Mouse (Mus musculus) forebrain, embryonic 14.5 days (tissue): ENCODE measurements around the gene Gnat3. TPM values are rescaled to one million over a fixed set of nuclear protein-coding genes. Genes with fewer than 3 reads are reported as not detected.

Experiments
- ATAC-seq: fragments of 200-750 bp; cut with Nextera tagmentation; 2 replicates; pipeline ENCODE4 v1.8.0; 2017; ENCODE audit warnings: mild to moderate bottlenecking, moderate library complexity
- DNase-seq: peaks from one replicate; pipeline ENCODE4 v3.0.0-alpha.2; 2015; ENCODE audit warnings: low spot score
- H3K27ac ChIP-seq: fragments of 300-500 bp; sonication (generic); 2 replicates; pipeline ENCODE4 v1.5.1; 2014; ENCODE audit warnings: low read depth, mild to moderate bottlenecking, control low read depth, low read length, moderate library complexity
- H3K27me3 ChIP-seq: fragments of 300-500 bp; sonication (generic); replicated peaks from 2 replicates; pipeline ENCODE4 v1.6.1; 2014; ENCODE audit warnings: low read length, control low read depth, mixed read lengths; ENCODE audit not compliant: control insufficient read depth, insufficient read depth
- H3K36me3 ChIP-seq: fragments of 300-500 bp; sonication (generic); 2 replicates; pipeline ENCODE4 v1.6.1; 2014; ENCODE audit warnings: low read length, control low read depth; ENCODE audit not compliant: control insufficient read depth, insufficient read depth
- H3K4me1 ChIP-seq: fragments of 300-500 bp; sonication (generic); 2 replicates; pipeline ENCODE4 v1.6.1; 2014; ENCODE audit warnings: antibody characterized with exemption, low read length, control low read depth; ENCODE audit not compliant: control insufficient read depth, insufficient read depth
- H3K4me2 ChIP-seq: fragments of 300-500 bp; sonication (generic); 2 replicates; pipeline ENCODE4 v1.6.1; 2014; ENCODE audit warnings: mild to moderate bottlenecking, control low read depth, low read length
- H3K4me3 ChIP-seq: fragments of 300-500 bp; sonication (generic); 2 replicates; pipeline ENCODE4 v1.5.1; 2014; ENCODE audit warnings: low read depth, low read length, control low read depth
- H3K9ac ChIP-seq: fragments of 300-500 bp; sonication (generic); 2 replicates; pipeline ENCODE4 v1.6.1; 2014; ENCODE audit warnings: mild to moderate bottlenecking, low read length, control low read depth, moderate library complexity
- H3K9me3 ChIP-seq: fragments of 300-500 bp; sonication (generic); replicated peaks from 2 replicates; pipeline ENCODE4 v1.6.1; 2016; ENCODE audit warnings: low read length, control low read depth, mixed read lengths; ENCODE audit not compliant: control insufficient read depth
- WGBS: fragments of 180-500 bp; shearing (Covaris S2); extraction: QIAGEN DNeasy Blood & Tissue Kit; methylation state at CpG from one replicate; pipeline ENCODE4 v1.1.7; 2014; 5-methylcytosine and 5-hydroxymethylcytosine counted together
- polyA plus RNA-seq: library from polyadenylated mRNA; unstranded; fragments of >200 nt; fragmentation: Nextera tagmentation; extraction: Ambion mirVana; gene quantifications from 2 replicates; pipeline ENCODE4 v1.2.1, GENCODE M21; 2014

Gene Gnat3
- polyA plus RNA-seq, 1 experiment from 2014 or later: not detected

- Histone ChIP-seq H3K27me3 (no peaks in the 10 kb centered on the region), H3K36me3 (no peaks in the 10 kb centered on the region), H3K4me2 (no peak overlapping the region), H3K4me3 (no peak overlapping the region), H3K27ac (no peak overlapping the region), H3K4me1 (no peaks in the 10 kb centered on the region), H3K9me3 (no peaks in the 10 kb centered on the region), H3K9ac (no peak overlapping the region)
- 93% methylated on average over 1 of the region's 1 CpGs for WGBS
- DNase-seq (no peak), ATAC-seq (no peak)
These were observed 5.9 kb upstream of the Gnat3 start for GRCm38 (mm10) chr5:17956468-17956867.

GRCm38 (mm10) chr5:17969704-17970390, 7.5 kb downstream of the Gnat3 start:
- WGBS: 75% methylated on average over 13 of the region's 13 CpGs
- H3K4me3 ChIP-seq: no peak overlapping the region

GRCm38 (mm10) chr5:17970391-17970730, 8.0 kb downstream of the Gnat3 start:
- 89% methylated on average over 3 of the region's 3 CpGs for WGBS
- Histone ChIP-seq H3K4me2 (no peak overlapping the region), H3K4me3 (no peak overlapping the region), H3K27me3 (no peaks in the 10 kb centered on the region), H3K9ac (no peak overlapping the region), H3K4me1 (no peaks in the 10 kb centered on the region), H3K9me3 (no peaks in the 10 kb centered on the region), H3K36me3 (no peaks in the 10 kb centered on the region), H3K27ac (no peak overlapping the region)
- no peak for ATAC-seq
- DNase-seq: no peak

More at GRCm38 (mm10) chr5:17969704-17970390, 7.5 kb downstream of the Gnat3 start:
- Histone ChIP-seq H3K9ac (no peak overlapping the region), H3K9me3 (no peaks in the 10 kb centered on the region), H3K4me2 (no peak overlapping the region), H3K27ac (no peak overlapping the region), H3K4me1 (no peaks in the 10 kb centered on the region), H3K36me3 (no peaks in the 10 kb centered on the region), H3K27me3 (no peaks in the 10 kb centered on the region)
- DNase-seq (peak; percentile 25), ATAC-seq (no peak)

- 86% methylated on average over 5 of the region's 5 CpGs for WGBS
- H3K4me3 ChIP-seq: no peak overlapping the region
- H3K4me2 ChIP-seq: no peak overlapping the region
- no peaks in the 10 kb centered on the region for H3K36me3 ChIP-seq
- no peak overlapping the region for H3K27ac ChIP-seq
- DNase-seq (no peak), ATAC-seq (no peak)
- no peaks in the 10 kb centered on the region for H3K9me3 ChIP-seq
- H3K27me3 ChIP-seq: no peaks in the 10 kb centered on the region
- H3K9ac ChIP-seq: no peak overlapping the region
- H3K4me1 ChIP-seq: no peaks in the 10 kb centered on the region
These were observed 18.3 kb downstream of the Gnat3 start for GRCm38 (mm10) chr5:17980501-17981121.

GRCm38 (mm10) chr5:17982770-17983169, 20.4 kb downstream of the Gnat3 start:
- Histone ChIP-seq H3K9me3 (no peaks in the 10 kb centered on the region), H3K9ac (no peak overlapping the region), H3K27ac (no peak overlapping the region), H3K4me1 (no peaks in the 10 kb centered on the region), H3K4me2 (no peak overlapping the region), H3K27me3 (no peaks in the 10 kb centered on the region), H3K36me3 (no peaks in the 10 kb centered on the region), H3K4me3 (no peak overlapping the region)
- ATAC-seq (no peak), DNase-seq (no peak)
- WGBS: 76% methylated on average over 4 of the region's 4 CpGs

GRCm38 (mm10) chr5:17984522-17984921, 22.2 kb downstream of the Gnat3 start:
- no peaks in the 10 kb centered on the region for H3K9me3 ChIP-seq
- H3K4me2 ChIP-seq: no peak overlapping the region
- DNase-seq: no peak
- H3K4me3 ChIP-seq: no peak overlapping the region
- H3K36me3 ChIP-seq: no peaks in the 10 kb centered on the region
- H3K9ac ChIP-seq: no peak overlapping the region
- no peaks in the 10 kb centered on the region for H3K4me1 ChIP-seq
- no peak for ATAC-seq
- H3K27ac ChIP-seq: no peak overlapping the region
- WGBS: 86% methylated on average over 3 of the region's 3 CpGs
- H3K27me3 ChIP-seq: no peaks in the 10 kb centered on the region

GRCm38 (mm10) chr5:17986611-17987010, 24.3 kb downstream of the Gnat3 start:
- Histone ChIP-seq H3K9me3 (no peaks in the 10 kb centered on the region), H3K9ac (no peak overlapping the region), H3K4me3 (no peak overlapping the region), H3K27ac (no peak overlapping the region), H3K4me2 (no peak overlapping the region), H3K27me3 (no peaks in the 10 kb centered on the region), H3K4me1 (no peaks in the 10 kb centered on the region), H3K36me3 (no peaks in the 10 kb centered on the region)
- ATAC-seq (no peak), DNase-seq (no peak)
- 67% methylated on average over 3 of the region's 3 CpGs for WGBS

GRCm38 (mm10) chr5:17990618-17991017, 28.3 kb downstream of the Gnat3 start:
- no peak for DNase-seq
- 87% methylated on average over 6 of the region's 6 CpGs for WGBS
- Histone ChIP-seq H3K4me2 (no peak overlapping the region), H3K36me3 (no peaks in the 10 kb centered on the region), H3K9ac (no peak overlapping the region), H3K4me1 (no peaks in the 10 kb centered on the region), H3K4me3 (no peak overlapping the region), H3K27ac (no peak overlapping the region), H3K27me3 (no peaks in the 10 kb centered on the region), H3K9me3 (no peaks in the 10 kb centered on the region)
- ATAC-seq: no peak

- DNase-seq (no peak), ATAC-seq (no peak)
- Histone ChIP-seq H3K4me3 (no peak overlapping the region), H3K9me3 (no peaks in the 10 kb centered on the region), H3K4me2 (no peak overlapping the region), H3K36me3 (no peaks in the 10 kb centered on the region), H3K9ac (no peak overlapping the region), H3K27ac (no peak overlapping the region), H3K27me3 (no peaks in the 10 kb centered on the region), H3K4me1 (no peaks in the 10 kb centered on the region)
- 73% methylated on average over 2 of the region's 2 CpGs for WGBS
These were observed 37.2 kb downstream of the Gnat3 start for GRCm38 (mm10) chr5:17999570-17999969.
